Mouse (Mus musculus) adrenal gland, adult 18-20 months (tissue): ENCODE measurements around the gene Tpst1. TPM values are rescaled to one million over a fixed set of nuclear protein-coding genes. Genes with fewer than 3 reads are reported as not detected.

ENCODE experiments used
- DNase-seq, 2 experiments: peaks; one replicate each; pipeline ENCODE4 v3.0.0; 2021 to 2022; ENCODE audit warnings: low spot score in 2 of 2
- total RNA-seq, 2 experiments: library from RNA; stranded (reverse); gene quantifications; 1 replicate in 1 of 2; 2 replicates in 1 of 2; pipeline ENCODE4 v1.2.3; 2021

Gene Tpst1
- total RNA-seq, 2 experiments from 2014 or later = 27.2 to 28.8 TPM

GRCm38 (mm10) chr5:130180362-130180761 lies 107.2 kb downstream of the Tpst1 start:
- no peak for DNase-seq

- DNase-seq = no peak
These were observed 108.8 kb downstream of the Tpst1 start for GRCm38 (mm10) chr5:130181740-130182540.

GRCm38 (mm10) chr5:130182541-130182821 lies 109.4 kb downstream of the Tpst1 start:
- DNase-seq = no peak

DNA sequence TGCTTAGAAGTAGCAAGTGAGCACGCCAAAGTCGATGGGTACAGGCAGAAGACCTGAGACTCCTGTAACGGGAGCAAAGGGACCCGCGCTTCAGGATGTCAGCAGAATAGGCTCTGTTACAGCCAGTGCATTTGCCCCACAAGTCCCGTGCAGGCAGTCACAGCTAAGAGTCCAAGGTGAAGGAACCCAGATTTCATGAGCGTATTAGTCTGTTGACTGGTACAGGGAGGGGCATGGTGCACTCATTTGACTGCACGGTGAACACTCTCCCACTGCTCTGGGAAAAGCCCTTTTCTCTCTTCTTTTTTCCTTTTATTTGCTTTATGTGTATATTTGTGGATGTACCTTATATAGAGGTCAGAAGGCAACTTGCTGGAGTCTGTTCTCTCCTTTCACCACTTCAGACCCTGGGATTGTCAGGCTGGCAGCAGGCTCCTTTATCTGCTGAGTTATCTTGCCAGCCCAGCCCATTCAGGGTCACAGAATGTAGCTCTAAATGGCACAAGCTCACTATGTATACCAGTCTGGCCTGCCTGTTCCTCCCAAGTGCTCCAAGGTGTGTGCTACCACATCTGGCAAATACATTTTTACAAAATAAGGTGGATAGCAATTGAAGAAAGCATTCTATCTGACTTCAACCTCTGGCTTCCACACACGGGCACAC lies 111.2 kb downstream of the Tpst1 start:
- peak in 1 of 2 experiments; percentile 27 for DNase-seq

GRCm38 (mm10) chr5:130185312-130185711 lies 112.2 kb downstream of the Tpst1 start:
- no peak for DNase-seq

Other genes with a start within 250 kb of the Tpst1 start
- 10 to 100 TPM; 25.9 to 39.1 TPM for gene Sumf2, start 226.3 kb upstream of the Tpst1 start, total RNA-seq
- gene Chchd2, start 185.9 kb upstream of the Tpst1 start, total RNA-seq = 1,000 to 10,000 TPM; 1,056 to 1,163 TPM
- gene Zbed5, start 177.6 kb upstream of the Tpst1 start, total RNA-seq = 1 to 10 TPM; 1.5 to 2.1 TPM
- 1 to 10 TPM; 1.2 to 4.7 TPM for gene Phkg1, start 174.8 kb upstream of the Tpst1 start, total RNA-seq
- 1 to 10 TPM; 4.1 to 4.2 TPM for gene Nupr1l, start 164.8 kb upstream of the Tpst1 start, total RNA-seq
- gene Vkorc1l1, start 131.4 kb upstream of the Tpst1 start, total RNA-seq = 10 to 100 TPM; 27.7 to 33.9 TPM
- gene Gusb, start 70.3 kb upstream of the Tpst1 start, total RNA-seq = 10 to 100 TPM; 48.8 to 52.0 TPM
- gene Asl, start 44.1 kb upstream of the Tpst1 start, total RNA-seq = 100 to 1,000 TPM in 1 of 2 experiments, 10 to 100 TPM in 1; 80.6 to 121 TPM
- 10 to 100 TPM; 26.0 to 40.2 TPM for gene Crcp, start 44.0 kb upstream of the Tpst1 start, total RNA-seq
- gene Kctd7, start 71.5 kb downstream of the Tpst1 start, total RNA-seq = 10 to 100 TPM in 1 of 2 experiments, 1 to 10 TPM in 1; 9.7 to 10.3 TPM
- gene Rabgef1, start 98.5 kb downstream of the Tpst1 start, total RNA-seq = 10 to 100 TPM; 34.7 to 58.1 TPM
- 10 to 100 TPM; 57.9 to 75.8 TPM for gene Tmem248, start 143.8 kb downstream of the Tpst1 start, total RNA-seq
- 100 to 1,000 TPM; 119 to 126 TPM for gene Sbds, start 182.2 kb downstream of the Tpst1 start, total RNA-seq
- gene Tyw1, start 182.3 kb downstream of the Tpst1 start, total RNA-seq = 10 to 100 TPM; 21.1 to 27.8 TPM